Mouse (Mus musculus) MEL-GATA-1-ER (cell line): Measurements from ENCODE around the gene Ccdc28b.
A peak's percentile ranks its signal among the peaks of the same experiment; 100 is the strongest.

ENCODE experiments used
- DNase-seq: peaks from one replicate; pipeline ENCODE4 v3.0.0-alpha.2; 2012; ENCODE audit warnings: low read depth; ENCODE audit errors: extremely low read depth

Ccdc28b gene

GRCm38 (mm10) chr4:129586943-129587342 is 36.8 kb downstream of the Ccdc28b start:
- DNase-seq: no peak

- no peak for DNase-seq
Observed at GRCm38 (mm10) chr4:129585773-129586172, 38.0 kb downstream of the Ccdc28b start.

GRCm38 (mm10) chr4:129584884-129585608 is 38.7 kb downstream of the Ccdc28b start:
- peak; percentile 56 for DNase-seq

GRCm38 (mm10) chr4:129584370-129584769 is 39.4 kb downstream of the Ccdc28b start:
- no peak for DNase-seq

- DNase-seq: no peak
Observed at GRCm38 (mm10) chr4:129582251-129582650, 41.5 kb downstream of the Ccdc28b start.

- no peak for DNase-seq
Observed at GRCm38 (mm10) chr4:129580347-129580746, 43.4 kb downstream of the Ccdc28b start.

- DNase-seq: no peak
Observed at GRCm38 (mm10) chr4:129578466-129578865, 45.3 kb downstream of the Ccdc28b start, which contains the start of gene Fam167b. Gene Fam167b, minus strand, starts transcription at chr4:129578549.

- no peak for DNase-seq
Observed at GRCm38 (mm10) chr4:129577688-129578087, 46.1 kb downstream of the Ccdc28b start.

GRCm38 (mm10) chr4:129576863-129577491 is 46.8 kb downstream of the Ccdc28b start:
- DNase-seq: peak; percentile 22

- peak; percentile 33 for DNase-seq
Observed at GRCm38 (mm10) chr4:129575171-129575844, 48.4 kb downstream of the Ccdc28b start.

GRCm38 (mm10) chr4:129573430-129573829 is 50.3 kb downstream of the Ccdc28b start, which contains the start of gene Lck:
Gene Lck, minus strand, starts transcription at chr4:129573641.
- no peak for DNase-seq

GRCm38 (mm10) chr4:129573093-129573370 is 50.7 kb downstream of the Ccdc28b start:
- no peak for DNase-seq

- no peak for DNase-seq
Observed at GRCm38 (mm10) chr4:129572236-129573092, 51.3 kb downstream of the Ccdc28b start.

- DNase-seq: no peak
Observed at GRCm38 (mm10) chr4:129571551-129572084, 52.1 kb downstream of the Ccdc28b start.

GRCm38 (mm10) chr4:129570028-129570427 is 53.7 kb downstream of the Ccdc28b start:
- DNase-seq: no peak
